Mouse (Mus musculus) heart, adult 2 months (tissue): Measurements from ENCODE around the gene Fem1a. TPM values are rescaled to one million over a fixed set of nuclear protein-coding genes. Genes with fewer than 3 reads are reported as not detected.

Experiments
- DNase-seq, 2 experiments: peaks; one replicate each; pipeline ENCODE4 v3.0.0; 2021
- H3K27ac ChIP-seq: fragments of 200-600 bp; 2 replicates; pipeline ENCODE4 v1.8.1; 2022
- H3K27me3 ChIP-seq: fragments of 200-500 bp; 2 replicates; pipeline ENCODE4 v1.6.1; 2012; ENCODE audit warnings: mild to moderate bottlenecking, low read length, inconsistent platforms, mixed read lengths; ENCODE audit not compliant: control insufficient read depth, insufficient read depth
- H3K36me3 ChIP-seq: fragments of 200-500 bp; 2 replicates; pipeline ENCODE4 v1.6.1; 2012; ENCODE audit warnings: low read length, inconsistent platforms; ENCODE audit not compliant: control insufficient read depth, insufficient read depth
- H3K4me1 ChIP-seq: fragments of 200-500 bp; 2 replicates; pipeline ENCODE4 v1.6.1; 2011; ENCODE audit warnings: low read length; ENCODE audit not compliant: control insufficient read depth, insufficient read depth
- H3K4me3 ChIP-seq: fragments of 200-600 bp; 2 replicates; pipeline ENCODE4 v1.8.1; 2022
- H3K79me2 ChIP-seq: fragments of 200-500 bp; replicated peaks from 2 replicates; pipeline ENCODE4 v1.6.1; 2012; ENCODE audit warnings: mild to moderate bottlenecking, inconsistent platforms, low read length, moderate library complexity, mixed read lengths; ENCODE audit not compliant: control insufficient read depth, insufficient read depth
- H3K9ac ChIP-seq: fragments of 200-500 bp; 2 replicates; pipeline ENCODE4 v1.6.1; 2012; ENCODE audit warnings: low read depth, mild to moderate bottlenecking, control low read depth, inconsistent platforms, low read length, mixed read lengths
- CTCF ChIP-seq: fragments of 200-600 bp; IDR thresholded peaks from 2 replicates; pipeline ENCODE4 v1.8.1; 2022; ENCODE audit warnings: antibody characterized with exemption, mild to moderate bottlenecking, moderate library complexity
- EP300 ChIP-seq: fragments of 200-500 bp; IDR thresholded peaks from 2 replicates; pipeline ENCODE4 v1.6.1; 2011; ENCODE audit warnings: low read depth, low read length, control low read depth; ENCODE audit not compliant: insufficient read depth
- POLR2A ChIP-seq: fragments of 200-500 bp; IDR thresholded peaks from 2 replicates; pipeline ENCODE4 v1.6.1; 2011; ENCODE audit warnings: mild to moderate bottlenecking, low read depth, low read length, control low read depth; ENCODE audit not compliant: insufficient read depth
- WGBS: fragments of 180-500 bp; shearing (Covaris S2); methylation state at CpG from one replicate; pipeline ENCODE4 v1.1.7; 2018; 5-methylcytosine and 5-hydroxymethylcytosine counted together
- intact Hi-C: fragments of 180-260 bp; cut with DNase I; formaldehyde crosslinking; loops from one replicate; pipeline ENCODE4 v1.15.1; 2025
- polyA plus RNA-seq: library from polyadenylated mRNA; depleted of rRNA; stranded (reverse); fragments of >200 nt; gene quantifications from 2 replicates; pipeline ENCODE4 v1.2.3, GENCODE M21; 2012
- total RNA-seq, 2 experiments: library from RNA; stranded (reverse); gene quantifications; 2 replicates each; pipeline ENCODE4 v1.2.3; 2021

The Fem1a gene
- total and polyA plus RNA-seq, 3 experiments, result 81.5 to 124 (median 108) TPM

DNA sequence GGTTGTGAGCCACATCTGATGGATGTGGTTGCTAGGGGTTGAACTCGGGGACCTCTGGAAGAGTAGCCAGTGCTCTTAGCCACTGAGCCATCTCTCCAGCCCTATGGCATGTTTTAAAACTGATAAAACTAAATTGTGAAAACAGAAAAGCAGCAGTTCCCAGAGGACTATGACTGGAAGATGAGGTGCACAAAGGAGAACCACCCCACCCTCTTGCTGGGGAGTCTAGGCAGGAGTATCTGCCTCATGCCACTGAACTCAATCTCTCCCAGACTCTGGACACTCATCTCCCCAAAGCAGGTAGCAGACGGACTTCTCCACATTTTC lies 20.9 kb downstream of the Fem1a start:
- Histone ChIP-seq H3K27me3 (no peaks in the 10 kb centered on the region), H3K9ac (no peak overlapping the region), H3K4me3 (no peak overlapping the region), H3K36me3 (peaks cover 2% of the 10 kb centered on the region; the same call in 1 of the 2 replicates), H3K79me2 (no peaks in the 10 kb centered on the region), H3K27ac (peak overlapping the region; percentile 83), H3K4me1 (peaks cover 19% of the 10 kb centered on the region)
- TF ChIP-seq CTCF, result no peak
- TF ChIP-seq EP300, result no peak
- TF ChIP-seq POLR2A, result no peak
- intact Hi-C loops, result loop anchor here (5.0 kb wide), 1 partner anchor 75 kb away; no protein-coding TSS in a partner anchor
- 43% methylated on average over 2 of the region's 2 CpGs for WGBS
- peak in 1 of 2 experiments; percentile 17 for DNase-seq

DNA sequence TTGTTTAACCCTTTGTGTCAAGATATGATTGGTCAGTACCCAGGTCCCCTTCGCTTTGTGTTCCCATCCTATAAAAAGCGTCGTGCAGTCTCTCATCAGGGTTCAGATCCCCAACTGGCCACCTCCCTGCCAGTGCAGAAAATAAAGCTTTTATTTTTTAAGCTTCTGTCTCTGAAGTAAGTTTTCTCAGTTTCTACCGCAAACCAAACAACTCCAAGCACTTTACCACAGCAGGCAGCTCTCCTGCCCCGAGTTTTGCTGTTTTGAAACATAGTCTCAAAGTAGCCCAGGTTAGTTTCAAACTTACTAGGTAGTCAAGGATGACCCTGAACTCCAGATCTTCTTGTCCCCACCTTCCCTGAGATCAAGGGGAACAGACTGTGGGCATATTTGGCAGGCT lies 21.7 kb downstream of the Fem1a start:
- no peak overlapping the region for H3K9ac ChIP-seq
- TF ChIP-seq EP300, result no peak
- 0 out of 2 replicates have a peak, but pooled peaks have one; percentile 20 for TF ChIP-seq POLR2A
- 92% methylated on average over 5 of the region's 5 CpGs for WGBS
- H3K4me3 ChIP-seq, result no peak overlapping the region
- peaks cover 2% of the 10 kb centered on the region; the same call in 1 of the 2 replicates for H3K36me3 ChIP-seq
- H3K27ac ChIP-seq, result peak overlapping the region; percentile 83
- intact Hi-C loops, result loop anchor here (1.0 to 5.0 kb wide), 2 partner anchors 10 to 74 kb away; no protein-coding TSS in a partner anchor
- H3K27me3 ChIP-seq, result no peaks in the 10 kb centered on the region
- H3K4me1 ChIP-seq, result peaks cover 14% of the 10 kb centered on the region
- DNase-seq, result no peak
- no peaks in the 10 kb centered on the region for H3K79me2 ChIP-seq

DNA sequence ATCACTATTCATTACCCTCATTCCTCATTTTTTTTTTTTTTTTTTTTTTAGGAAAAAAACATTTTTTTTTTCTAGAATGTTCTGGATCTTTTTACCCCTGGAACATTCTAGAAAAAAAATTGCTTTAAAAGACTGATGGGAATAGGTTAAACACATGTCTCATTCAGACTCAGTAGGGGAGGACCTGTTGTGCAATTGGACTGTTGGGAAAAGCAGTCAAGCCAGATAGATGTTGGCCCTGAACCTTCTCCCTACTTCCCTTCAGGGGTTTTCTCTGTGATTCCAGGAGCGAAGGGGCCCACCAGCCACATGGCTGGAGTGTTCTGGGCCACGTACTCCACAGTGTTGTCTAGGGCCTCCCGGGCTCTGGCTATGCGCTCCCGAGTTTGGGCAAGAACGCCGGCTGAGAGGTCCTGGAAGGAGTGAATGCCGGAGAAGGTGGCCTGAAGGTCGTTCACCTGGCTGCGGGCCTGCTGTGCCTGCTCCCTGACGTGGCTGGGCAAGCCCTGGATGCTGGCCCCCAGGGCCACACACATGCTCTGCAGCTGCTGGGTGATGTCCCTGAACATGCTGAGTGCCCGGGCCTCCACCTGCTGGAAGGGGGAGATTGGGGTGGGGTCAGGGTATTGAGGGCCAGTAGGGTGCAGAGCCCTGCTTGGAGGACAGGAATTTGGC lies 23.0 kb downstream of the Fem1a start:
- intact Hi-C loops, result loop anchor here (5.0 kb wide), 1 partner anchor 73 kb away; no protein-coding TSS in a partner anchor
- H3K27me3 ChIP-seq, result no peaks in the 10 kb centered on the region
- no peak overlapping the region for H3K4me3 ChIP-seq
- H3K79me2 ChIP-seq, result no peaks in the 10 kb centered on the region
- H3K27ac ChIP-seq, result peak overlapping the region; percentile 74
- TF ChIP-seq EP300, result peak; percentile 54; the same call in 1 of the 2 replicates
- no peak for TF ChIP-seq CTCF
- 0 out of 2 replicates have a peak, but pooled peaks have one; percentile 9 for TF ChIP-seq POLR2A
- peaks cover 9% of the 10 kb centered on the region for H3K4me1 ChIP-seq
- 59% methylated on average over 12 of the region's 12 CpGs for WGBS
- no peak overlapping the region for H3K9ac ChIP-seq
- peaks cover 2% of the 10 kb centered on the region; the same call in 1 of the 2 replicates for H3K36me3 ChIP-seq
- peak; percentile 67 to 80 for DNase-seq

DNA sequence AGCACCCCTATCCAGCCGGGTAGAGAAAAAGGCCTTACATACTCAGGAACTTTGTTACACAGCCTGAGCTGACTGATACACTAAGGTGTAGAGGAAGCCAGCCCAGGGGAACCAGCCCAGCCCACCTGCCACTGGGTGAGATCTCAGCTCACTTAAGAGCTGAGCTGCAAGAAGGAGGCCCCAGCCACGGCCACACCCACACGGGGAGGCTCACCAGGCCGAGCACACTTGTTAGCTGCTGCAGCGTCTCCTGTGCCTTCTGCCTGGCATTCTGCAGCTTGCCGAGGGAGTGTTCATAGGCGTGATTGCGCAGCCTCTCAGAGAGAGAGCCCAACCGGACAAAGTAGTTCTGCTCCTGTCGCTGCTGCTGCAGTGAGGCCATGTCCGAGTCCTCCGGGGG lies 24.6 kb downstream of the Fem1a start:
- H3K27ac ChIP-seq, result no peak overlapping the region
- peaks cover 2% of the 10 kb centered on the region; the same call in 1 of the 2 replicates for H3K36me3 ChIP-seq
- H3K9ac ChIP-seq, result no peak overlapping the region
- intact Hi-C loops, result no loop called here
- no peak overlapping the region for H3K4me3 ChIP-seq
- no peak for DNase-seq
- H3K27me3 ChIP-seq, result no peaks in the 10 kb centered on the region
- 93% methylated on average over 12 of the region's 12 CpGs for WGBS
- H3K79me2 ChIP-seq, result no peaks in the 10 kb centered on the region
- TF ChIP-seq POLR2A (no peak), EP300 (no peak), CTCF (no peak)
- H3K4me1 ChIP-seq, result peaks cover 7% of the 10 kb centered on the region

DNA sequence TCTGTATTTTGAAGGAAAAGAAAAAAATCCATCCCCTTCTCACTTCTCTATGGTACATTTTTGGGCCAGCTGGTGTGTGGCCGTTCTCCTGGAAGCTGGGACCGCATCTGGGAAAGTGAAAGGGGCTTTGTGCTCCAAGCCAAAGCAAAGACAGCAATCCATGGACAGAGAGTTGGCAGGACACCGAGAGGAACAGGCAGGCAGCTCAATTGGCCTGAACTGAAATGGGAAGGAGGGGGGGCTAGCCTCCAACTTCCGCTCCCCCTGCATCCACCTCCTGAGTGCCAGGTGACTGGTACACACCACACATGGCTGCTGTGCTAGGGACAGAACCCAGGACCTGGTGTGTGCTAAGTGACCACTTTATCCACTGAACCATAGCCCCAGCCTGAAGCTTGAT lies 26.2 kb downstream of the Fem1a start:
- intact Hi-C loops, result no loop called here
- TF ChIP-seq EP300, result 0 out of 2 replicates have a peak, but pooled peaks have one; percentile 7
- TF ChIP-seq POLR2A, result no peak

DNA sequence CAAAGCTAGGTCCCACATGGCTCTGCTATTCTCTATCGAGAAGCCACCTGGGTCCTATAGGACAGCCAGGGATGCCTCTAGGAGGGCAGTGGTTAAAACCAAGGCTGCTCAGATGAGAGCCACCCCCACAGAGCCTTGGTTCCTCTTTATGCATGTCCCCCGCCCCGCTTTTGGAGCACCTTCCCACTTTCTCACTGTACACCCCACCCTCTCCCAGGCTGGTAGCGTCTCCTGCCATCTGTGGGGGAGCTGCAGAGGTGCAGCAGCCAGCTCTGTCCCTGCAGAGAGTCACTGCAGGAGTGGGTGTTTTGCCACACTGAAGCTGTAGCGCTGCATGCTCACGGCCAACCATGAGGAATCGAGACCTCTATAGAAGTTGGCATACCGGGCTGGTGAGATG lies 26.7 kb downstream of the Fem1a start:
- no peak for DNase-seq
- Histone ChIP-seq H3K36me3 (no peaks in the 10 kb centered on the region), H3K4me3 (no peak overlapping the region), H3K79me2 (no peaks in the 10 kb centered on the region), H3K27me3 (no peaks in the 10 kb centered on the region), H3K4me1 (peaks cover 3% of the 10 kb centered on the region), H3K27ac (no peak overlapping the region), H3K9ac (no peak overlapping the region)
- TF ChIP-seq EP300, result no peak
- TF ChIP-seq CTCF, result no peak
- no peak for TF ChIP-seq POLR2A
- 88% methylated on average over 8 of the region's 8 CpGs for WGBS
- intact Hi-C loops, result no loop called here

More for the DNA sequence above, 26.2 kb downstream of the Fem1a start:
- Histone ChIP-seq H3K36me3 (no peaks in the 10 kb centered on the region), H3K9ac (no peak overlapping the region), H3K4me3 (no peak overlapping the region), H3K4me1 (peaks cover 5% of the 10 kb centered on the region), H3K27me3 (no peaks in the 10 kb centered on the region), H3K27ac (no peak overlapping the region), H3K79me2 (no peaks in the 10 kb centered on the region)
- no peak for DNase-seq
- 73% methylated on average over 4 of the region's 4 CpGs for WGBS
